Mouse (Mus musculus): Measurements from ENCODE around the gene Sh3pxd2a.

DNA sequence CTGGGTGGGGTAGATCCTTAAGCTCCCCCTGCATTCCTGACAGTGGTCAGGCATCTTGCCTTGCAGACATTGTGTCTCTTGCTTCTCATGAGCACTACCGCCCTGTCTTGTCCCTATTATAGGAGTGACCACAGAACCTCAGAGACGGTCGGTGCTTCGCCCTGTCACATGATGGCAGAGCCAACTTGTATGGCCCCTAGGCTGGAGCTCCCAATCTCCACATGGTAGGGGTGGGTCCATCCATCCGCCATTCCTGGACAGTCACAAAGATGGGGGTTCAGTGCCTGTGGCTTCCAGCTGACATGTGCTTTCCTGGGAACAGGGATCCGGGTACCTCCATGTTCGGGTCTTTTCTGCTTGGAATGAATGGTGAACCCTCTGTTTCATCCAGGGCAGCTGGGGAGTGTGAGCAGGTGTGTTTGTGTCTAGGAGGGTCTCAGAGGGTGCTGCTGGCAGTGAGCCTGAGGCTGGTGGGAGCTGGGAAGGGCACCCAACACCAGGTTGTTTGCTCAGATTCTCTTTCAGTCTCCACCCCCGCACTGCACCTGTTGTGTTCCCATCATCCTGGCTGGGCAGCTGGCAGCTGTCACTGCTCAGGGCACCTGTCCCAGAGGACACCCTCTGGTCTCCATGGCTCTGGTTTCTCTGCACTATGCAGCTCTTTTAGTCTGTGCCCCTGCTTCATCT lies 241.9 kb downstream of the Sh3pxd2a start:
- no peak for TF ChIP-seq NRF1 (IDR thresholded peaks at IDR 0.05; ENCODE audit: insufficient read depth, low read depth, low read length, poor library complexity, severe bottlenecking)
- no peak for TF ChIP-seq POLR2AphosphoS5 (IDR thresholded peaks at IDR 0.05; ENCODE audit: borderline replicate concordance, low read depth, low read length)
- no peak for TF ChIP-seq CTCF (IDR thresholded peaks at IDR 0.05 in 2 of 3, conservative IDR thresholded peaks at IDR 0.05 in 1 of 3; ENCODE audit: control insufficient read depth in 1 of 3, insufficient read depth in 1 of 3, low read depth in 2 of 3, low read length in 3 of 3, poor library complexity in 1 of 3, severe bottlenecking in 1 of 3)
- no peak for TF ChIP-seq POLR2A (IDR thresholded peaks at IDR 0.05; ENCODE audit: control insufficient read depth in 1 of 2, insufficient read depth in 1 of 2, low read depth in 1 of 2, low read length in 2 of 2, poor library complexity in 1 of 2)
- no peak for TF ChIP-seq HCFC1 (IDR thresholded peaks at IDR 0.05; ENCODE audit: low read depth, low read length)
- TF ChIP-seq EP300 (IDR thresholded peaks at IDR 0.05; ENCODE audit: low read depth in 1 of 2, low read length in 2 of 2) = no peak
- TF ChIP-seq E2F4 (IDR thresholded peaks at IDR 0.05; ENCODE audit: borderline replicate concordance, low read depth, low read length) = no peak
- no peak for TF ChIP-seq TBP (IDR thresholded peaks at IDR 0.05; ENCODE audit: low read depth, low read length)
- TF ChIP-seq JUND (IDR thresholded peaks at IDR 0.05; ENCODE audit: low read depth, low read length) = no peak
- no peak for TF ChIP-seq GABPA (IDR thresholded peaks at IDR 0.05; ENCODE audit: low read depth, low read length)
